Mouse (Mus musculus) midbrain, embryonic 15.5 days (tissue): ENCODE results near the gene 9130230L23Rik. TPM values are rescaled to one million over a fixed set of nuclear protein-coding genes. Genes with fewer than 3 reads are reported as not detected.

Experiments
- ATAC-seq: fragments of 200-750 bp; cut with Nextera tagmentation; replicated peaks from 2 replicates; pipeline ENCODE4 v1.8.0; 2017; ENCODE audit warnings: moderate TSS enrichment
- H3K27ac ChIP-seq: fragments of 300-500 bp; sonication (generic); 2 replicates; pipeline ENCODE4 v1.5.1; 2015; ENCODE audit warnings: mild to moderate bottlenecking, inconsistent platforms
- H3K27me3 ChIP-seq: fragments of 300-500 bp; sonication (generic); replicated peaks from 2 replicates; pipeline ENCODE4 v1.6.1; 2015; ENCODE audit warnings: inconsistent platforms
- H3K36me3 ChIP-seq: fragments of 300-500 bp; sonication (generic); replicated peaks from 2 replicates; pipeline ENCODE4 v1.6.1; 2015; ENCODE audit warnings: inconsistent platforms
- H3K4me1 ChIP-seq: fragments of 300-500 bp; sonication (generic); 2 replicates; pipeline ENCODE4 v1.6.1; 2015; ENCODE audit warnings: inconsistent platforms
- H3K4me2 ChIP-seq: fragments of 300-500 bp; sonication (generic); 2 replicates; pipeline ENCODE4 v1.6.1; 2015; ENCODE audit warnings: inconsistent platforms, mild to moderate bottlenecking, moderate library complexity
- H3K4me3 ChIP-seq: fragments of 300-500 bp; sonication (generic); 2 replicates; pipeline ENCODE4 v1.5.1; 2015; ENCODE audit warnings: mild to moderate bottlenecking, inconsistent platforms
- H3K9ac ChIP-seq: fragments of 300-500 bp; sonication (generic); 2 replicates; pipeline ENCODE4 v1.6.1; 2015; ENCODE audit warnings: mild to moderate bottlenecking, inconsistent platforms
- H3K9me3 ChIP-seq: fragments of 300-500 bp; sonication (generic); 2 replicates; pipeline ENCODE4 v1.6.1; 2016; ENCODE audit warnings: inconsistent platforms
- WGBS: fragments of 180-500 bp; shearing (Covaris S2); methylation state at CpG from one replicate; pipeline ENCODE4 v1.1.7; 2015; ENCODE audit warnings: mixed read lengths; 5-methylcytosine and 5-hydroxymethylcytosine counted together
- polyA plus RNA-seq: library from polyadenylated mRNA; unstranded; fragments of >200 nt; fragmentation: Nextera tagmentation; extraction: Ambion mirVana; gene quantifications from 2 replicates; pipeline ENCODE4 v1.2.1, GENCODE M21; 2015

Gene 9130230L23Rik
- polyA plus RNA-seq, result 0.18 TPM in 1 of 2 replicates, not detected in the other

- Histone ChIP-seq H3K27me3 (no peaks in the 10 kb centered on the region), H3K9me3 (no peaks in the 10 kb centered on the region), H3K4me1 (no peaks in the 10 kb centered on the region), H3K36me3 (no peaks in the 10 kb centered on the region), H3K27ac (no peak within 1 kb of the TSS), H3K9ac (no peak within 1 kb of the TSS), H3K4me3 (no peak within 1 kb of the TSS), H3K4me2 (no peak within 1 kb of the TSS)
- WGBS, result 74% methylated on average over 14 of the region's 14 CpGs
- ATAC-seq, result no peak
Observed at GRCm38 (mm10) chr5:66004134-66004925, at the start of gene 9130230L23Rik. TSS of gene 9130230L23Rik (minus strand) at chr5:66004285.

- no peaks in the 10 kb centered on the region for H3K9me3 ChIP-seq
- ATAC-seq, result no peak
- 93% methylated on average over 20 of the region's 20 CpGs for whole genome bisulfite sequencing
Observed at GRCm38 (mm10) chr5:66052777-66053548, 48.9 kb upstream of the 9130230L23Rik start.

GRCm38 (mm10) chr5:66050841-66051240, 46.8 kb upstream of the 9130230L23Rik start:
- ATAC-seq, result no peak
- no peak overlapping the region for H3K27ac ChIP-seq
- no peak overlapping the region for H3K4me2 ChIP-seq
- no peaks in the 10 kb centered on the region for H3K4me1 ChIP-seq
- H3K4me3 ChIP-seq, result no peak overlapping the region
- no peak overlapping the region for H3K9ac ChIP-seq
- H3K36me3 ChIP-seq, result no peaks in the 10 kb centered on the region
- H3K9me3 ChIP-seq, result no peaks in the 10 kb centered on the region
- WGBS, result 75% methylated on average over 5 of the region's 5 CpGs
- H3K27me3 ChIP-seq, result no peaks in the 10 kb centered on the region

More at GRCm38 (mm10) chr5:66052777-66053548, 48.9 kb upstream of the 9130230L23Rik start:
- Histone ChIP-seq H3K36me3 (no peaks in the 10 kb centered on the region), H3K4me1 (no peaks in the 10 kb centered on the region), H3K27ac (no peak overlapping the region), H3K27me3 (no peaks in the 10 kb centered on the region), H3K4me3 (no peak overlapping the region), H3K9ac (no peak overlapping the region), H3K4me2 (no peak overlapping the region)

GRCm38 (mm10) chr5:66046356-66046755, 42.3 kb upstream of the 9130230L23Rik start:
- Histone ChIP-seq H3K4me2 (no peak overlapping the region), H3K4me1 (no peaks in the 10 kb centered on the region), H3K27me3 (no peaks in the 10 kb centered on the region), H3K9ac (no peak overlapping the region), H3K9me3 (no peaks in the 10 kb centered on the region), H3K4me3 (no peak overlapping the region), H3K27ac (no peak overlapping the region), H3K36me3 (no peaks in the 10 kb centered on the region)
- 88% methylated on average over 3 of the region's 3 CpGs for WGBS
- no peak for ATAC-seq

GRCm38 (mm10) chr5:66043897-66044296, 39.8 kb upstream of the 9130230L23Rik start:
- no peak overlapping the region for H3K9ac ChIP-seq
- no peak overlapping the region for H3K4me3 ChIP-seq
- H3K9me3 ChIP-seq, result no peaks in the 10 kb centered on the region
- H3K27me3 ChIP-seq, result no peaks in the 10 kb centered on the region
- no peaks in the 10 kb centered on the region for H3K4me1 ChIP-seq
- WGBS, result 86% methylated on average over 3 of the region's 3 CpGs
- no peak overlapping the region for H3K27ac ChIP-seq
- ATAC-seq, result no peak
- no peak overlapping the region for H3K4me2 ChIP-seq
- H3K36me3 ChIP-seq, result no peaks in the 10 kb centered on the region

- no peak for ATAC-seq
- no peak overlapping the region for H3K4me3 ChIP-seq
- H3K9me3 ChIP-seq, result no peaks in the 10 kb centered on the region
- 58% methylated on average over 10 of the region's 10 CpGs for WGBS
- no peak overlapping the region for H3K9ac ChIP-seq
- H3K4me1 ChIP-seq, result no peaks in the 10 kb centered on the region
- no peak overlapping the region for H3K4me2 ChIP-seq
- no peaks in the 10 kb centered on the region for H3K36me3 ChIP-seq
- no peak overlapping the region for H3K27ac ChIP-seq
- H3K27me3 ChIP-seq, result no peaks in the 10 kb centered on the region
Observed at GRCm38 (mm10) chr5:66042651-66043340, 38.7 kb upstream of the 9130230L23Rik start.

- Histone ChIP-seq H3K27ac (no peak overlapping the region), H3K9me3 (no peaks in the 10 kb centered on the region), H3K9ac (no peak overlapping the region), H3K27me3 (no peaks in the 10 kb centered on the region), H3K4me1 (peaks cover 5% of the 10 kb centered on the region; the same call in 1 of the 2 replicates), H3K4me2 (no peak overlapping the region), H3K36me3 (no peaks in the 10 kb centered on the region), H3K4me3 (no peak overlapping the region)
- 91% methylated on average over 7 of the region's 7 CpGs for WGBS
- ATAC-seq, result no peak
Observed at GRCm38 (mm10) chr5:66040744-66041279, 36.7 kb upstream of the 9130230L23Rik start.

- H3K27me3 ChIP-seq, result no peaks in the 10 kb centered on the region
- H3K9me3 ChIP-seq, result no peaks in the 10 kb centered on the region
- no peak overlapping the region for H3K4me3 ChIP-seq
- no peak overlapping the region for H3K27ac ChIP-seq
- ATAC-seq, result no peak
- peaks cover 5% of the 10 kb centered on the region; the same call in 1 of the 2 replicates for H3K4me1 ChIP-seq
- H3K36me3 ChIP-seq, result no peaks in the 10 kb centered on the region
- 94% methylated on average over 2 of the region's 2 CpGs for WGBS
- H3K4me2 ChIP-seq, result no peak overlapping the region
- no peak overlapping the region for H3K9ac ChIP-seq
Observed at GRCm38 (mm10) chr5:66039813-66040212, 35.7 kb upstream of the 9130230L23Rik start.

GRCm38 (mm10) chr5:66037066-66037465, 33.0 kb upstream of the 9130230L23Rik start:
- no peak for ATAC-seq
- H3K4me1 ChIP-seq, result peaks cover 5% of the 10 kb centered on the region; the same call in 1 of the 2 replicates
- H3K4me2 ChIP-seq, result no peak overlapping the region
- no peak overlapping the region for H3K9ac ChIP-seq
- no peak overlapping the region for H3K4me3 ChIP-seq
- H3K36me3 ChIP-seq, result no peaks in the 10 kb centered on the region
- peak overlapping the region; percentile 29; the same call in 1 of the 2 replicates for H3K27ac ChIP-seq
- H3K9me3 ChIP-seq, result no peaks in the 10 kb centered on the region
- 66% methylated on average over 6 of the region's 6 CpGs for WGBS
- H3K27me3 ChIP-seq, result no peaks in the 10 kb centered on the region

GRCm38 (mm10) chr5:66036440-66037054, 32.5 kb upstream of the 9130230L23Rik start:
- Histone ChIP-seq H3K9me3 (no peaks in the 10 kb centered on the region), H3K4me1 (peaks cover 5% of the 10 kb centered on the region; the same call in 1 of the 2 replicates), H3K27me3 (no peaks in the 10 kb centered on the region), H3K4me3 (no peak overlapping the region), H3K9ac (no peak overlapping the region), H3K4me2 (no peak overlapping the region), H3K36me3 (no peaks in the 10 kb centered on the region), H3K27ac (peak overlapping the region; percentile 29; the same call in 1 of the 2 replicates)
- 35% methylated on average over 7 of the region's 7 CpGs for WGBS
- 0 out of 2 replicates have a peak, but pooled peaks have one; percentile 39 for ATAC-seq

- ATAC-seq, result no peak
- H3K9ac ChIP-seq, result no peak overlapping the region
- WGBS, result 55% methylated on average over 14 of the region's 14 CpGs
Observed at GRCm38 (mm10) chr5:66034375-66035195, 30.5 kb upstream of the 9130230L23Rik start.

More at GRCm38 (mm10) chr5:66034375-66035195, 30.5 kb upstream of the 9130230L23Rik start:
- Histone ChIP-seq H3K27ac (no peak overlapping the region), H3K36me3 (no peaks in the 10 kb centered on the region), H3K4me3 (no peak overlapping the region), H3K9me3 (no peaks in the 10 kb centered on the region), H3K4me2 (no peak overlapping the region), H3K4me1 (peaks cover 5% of the 10 kb centered on the region; the same call in 1 of the 2 replicates), H3K27me3 (no peaks in the 10 kb centered on the region)
